Mouse (Mus musculus) lung, postnatal 25 days (tissue): ENCODE measurements around the gene Acta2.
"Not testable (repeated sequence)": the region's sequence is repeated elsewhere in the genome, so short reads cannot be mapped to it uniquely, and the experiment has no call there.

ENCODE experiments used
- DNase-seq: peaks from one replicate; pipeline ENCODE4 v3.0.0; 2022; ENCODE audit warnings: low spot score

Gene Acta2

GRCm38 (mm10) chr19:34220732-34221380, 34.5 kb downstream of the Acta2 start:
- DNase-seq: no peak

GRCm38 (mm10) chr19:34219260-34219968, 36.0 kb downstream of the Acta2 start:
- DNase-seq: no peak

GRCm38 (mm10) chr19:34217761-34218160, 37.6 kb downstream of the Acta2 start:
- no peak for DNase-seq

- DNase-seq: no peak
Measured at GRCm38 (mm10) chr19:34216956-34217355, 38.4 kb downstream of the Acta2 start.

GRCm38 (mm10) chr19:34214136-34214535, 41.3 kb downstream of the Acta2 start:
- no peak for DNase-seq

- no peak for DNase-seq
Measured at GRCm38 (mm10) chr19:34213251-34213645, 42.1 kb downstream of the Acta2 start.

- DNase-seq: peak; percentile 55
Measured at GRCm38 (mm10) chr19:34212489-34213250, 42.7 kb downstream of the Acta2 start.

- no peak for DNase-seq
Measured at GRCm38 (mm10) chr19:34210841-34211240, 44.5 kb downstream of the Acta2 start.

GRCm38 (mm10) chr19:34209930-34210581, 45.3 kb downstream of the Acta2 start:
- DNase-seq: no peak

GRCm38 (mm10) chr19:34209031-34209430, 46.4 kb downstream of the Acta2 start:
- no peak for DNase-seq

GRCm38 (mm10) chr19:34206760-34207440, 48.5 kb downstream of the Acta2 start:
- no peak for DNase-seq

- DNase-seq: not testable (repeated sequence)
Measured at GRCm38 (mm10) chr19:34206128-34206527, 49.3 kb downstream of the Acta2 start.

GRCm38 (mm10) chr19:34202668-34203067, 52.7 kb downstream of the Acta2 start:
- no peak for DNase-seq

- DNase-seq: no peak
Measured at GRCm38 (mm10) chr19:34199488-34199887, 55.9 kb downstream of the Acta2 start.

GRCm38 (mm10) chr19:34198901-34199300, 56.5 kb downstream of the Acta2 start:
- DNase-seq: no peak

- DNase-seq: no peak
Measured at GRCm38 (mm10) chr19:34198066-34198465, 57.3 kb downstream of the Acta2 start.

GRCm38 (mm10) chr19:34195031-34195430, 60.4 kb downstream of the Acta2 start:
- no peak for DNase-seq

- DNase-seq: no peak
Measured at GRCm38 (mm10) chr19:34194132-34194745, 61.2 kb downstream of the Acta2 start.

GRCm38 (mm10) chr19:34193683-34194082, 61.7 kb downstream of the Acta2 start:
- no peak for DNase-seq

- DNase-seq: no peak
Measured at GRCm38 (mm10) chr19:34193149-34193548, 62.2 kb downstream of the Acta2 start.
